Mouse (Mus musculus) spleen, adult 2 months (tissue): Measurements from ENCODE around the gene Olfr6. TPM values are rescaled to one million over a fixed set of nuclear protein-coding genes. Genes with fewer than 3 reads are reported as not detected.
"Not testable (repeated sequence)": the region's sequence is repeated elsewhere in the genome, so short reads cannot be mapped to it uniquely, and the experiment has no call there.

ENCODE experiments used
- DNase-seq, 2 experiments: peaks; one replicate each; pipeline versions ENCODE4 v3.0.0 to v3.0.0-alpha.2; 2012 to 2021; ENCODE audit warnings: low spot score in 2 of 2, low read depth in 1 of 2
- H3K27ac ChIP-seq: fragments of 200-500 bp; 2 replicates; pipeline ENCODE4 v1.5.1; 2012; ENCODE audit warnings: low read length, inconsistent platforms; ENCODE audit not compliant: insufficient read depth
- H3K27me3 ChIP-seq: fragments of 200-500 bp; 2 replicates; pipeline ENCODE4 v1.6.1; 2012; ENCODE audit warnings: mild to moderate bottlenecking, moderate library complexity, low read length, inconsistent platforms; ENCODE audit not compliant: control insufficient read depth, insufficient read depth
- H3K36me3 ChIP-seq: fragments of 200-500 bp; 2 replicates; pipeline ENCODE4 v1.6.1; 2012; ENCODE audit warnings: mild to moderate bottlenecking, low read length, inconsistent platforms; ENCODE audit not compliant: control insufficient read depth, insufficient read depth
- H3K4me1 ChIP-seq: fragments of 200-500 bp; 2 replicates; pipeline ENCODE4 v1.6.1; 2011; ENCODE audit warnings: inconsistent platforms; ENCODE audit not compliant: control insufficient read depth, insufficient read depth, insufficient read length
- H3K4me3 ChIP-seq: fragments of 200-500 bp; 2 replicates; pipeline ENCODE4 v1.5.1; 2011; ENCODE audit warnings: mild to moderate bottlenecking, inconsistent platforms; ENCODE audit not compliant: insufficient read depth, insufficient read length; ENCODE audit errors: extremely low read depth
- CTCF ChIP-seq: fragments of 200-500 bp; IDR thresholded peaks from 2 replicates; pipeline ENCODE4 v1.5.1; 2011; ENCODE audit warnings: mild to moderate bottlenecking, inconsistent platforms; ENCODE audit not compliant: insufficient read depth, insufficient read length, insufficient replicate concordance; ENCODE audit errors: extremely low read depth
- POLR2A ChIP-seq: fragments of 200-500 bp; IDR thresholded peaks from 2 replicates; pipeline ENCODE4 v1.6.1; 2011; ENCODE audit warnings: low read depth, low read length, inconsistent platforms
- WGBS: fragments of 180-500 bp; shearing (Covaris S2); methylation state at CpG from one replicate; pipeline ENCODE4 v1.1.7; 2018; 5-methylcytosine and 5-hydroxymethylcytosine counted together
- polyA plus RNA-seq: library from polyadenylated mRNA; depleted of rRNA; stranded (reverse); fragments of >200 nt; gene quantifications from 2 replicates; pipeline ENCODE4 v1.2.3, GENCODE M21; 2012; rRNA removed

The Olfr6 gene
- polyA plus RNA-seq, 1 experiment, result not detected

- TF ChIP-seq CTCF (no peak), POLR2A (no peak)
- H3K4me1 ChIP-seq, result no peaks in the 10 kb centered on the region
- no peak within 1 kb of the TSS for H3K27ac ChIP-seq
- H3K4me3 ChIP-seq, result no peak within 1 kb of the TSS
- 76% methylated on average over 3 of the region's 3 CpGs for WGBS
- H3K36me3 ChIP-seq, result no peaks in the 10 kb centered on the region
- H3K27me3 ChIP-seq, result no peaks in the 10 kb centered on the region
- no peak for DNase-seq
Observed at GRCm38 (mm10) chr7:106948212-106948611, 15.5 kb downstream of the Olfr6 start, which contains the start of gene Olfr710. Gene Olfr710 (minus strand): TSS chr7:106948312.

- no peak within 1 kb of the TSS for H3K4me3 ChIP-seq
- no peaks in the 10 kb centered on the region for H3K36me3 ChIP-seq
- H3K27ac ChIP-seq, result no peak within 1 kb of the TSS
- TF ChIP-seq CTCF (no peak), POLR2A (no peak)
- H3K4me1 ChIP-seq, result no peaks in the 10 kb centered on the region
- DNase-seq, result no peak
- no peaks in the 10 kb centered on the region for H3K27me3 ChIP-seq
Observed at GRCm38 (mm10) chr7:106932119-106932518, 31.6 kb downstream of the Olfr6 start, which contains the start of gene Olfr709-ps1. Gene Olfr709-ps1 (minus strand): TSS chr7:106932219.

GRCm38 (mm10) chr7:106920961-106921360, 42.8 kb downstream of the Olfr6 start:
- H3K36me3 ChIP-seq, H3K4me1 ChIP-seq, H3K27ac ChIP-seq, H3K4me3 ChIP-seq, H3K27me3 ChIP-seq: not testable (repeated sequence)
- 86% methylated on average over 5 of the region's 7 CpGs for WGBS
- DNase-seq, result peak in 1 of 2 experiments; percentile 4

GRCm38 (mm10) chr7:106907676-106908075, 56.1 kb downstream of the Olfr6 start, which contains the start of gene Olfr1532-ps1:
Gene Olfr1532-ps1 (plus strand): TSS chr7:106908001.
- H3K27ac ChIP-seq, result no peak within 1 kb of the TSS
- H3K27me3 ChIP-seq, result no peaks in the 10 kb centered on the region
- H3K4me3 ChIP-seq, result no peak within 1 kb of the TSS
- TF ChIP-seq POLR2A (no peak), CTCF (no peak)
- WGBS, result 34% methylated on average over 2 of the region's 2 CpGs
- no peaks in the 10 kb centered on the region; the same call in 1 of the 2 replicates for H3K4me1 ChIP-seq
- H3K36me3 ChIP-seq, result no peaks in the 10 kb centered on the region
- no peak for DNase-seq

Other genes with a start within 250 kb of the Olfr6 start
- not detected in 2 replicates for gene Olfr695, start 247.5 kb downstream of the Olfr6 start, polyA plus RNA-seq
- gene Olfr697, start 221.5 kb downstream of the Olfr6 start, polyA plus RNA-seq, result not detected in 2 replicates
- gene Olfr698, start 208.5 kb downstream of the Olfr6 start, polyA plus RNA-seq, result not detected in 2 replicates
- gene Olfr699, start 170.7 kb downstream of the Olfr6 start, polyA plus RNA-seq, result not detected in 2 replicates
- gene Olfr700, start 155.1 kb downstream of the Olfr6 start, polyA plus RNA-seq, result not detected in 2 replicates
- gene Olfr701, start 149.8 kb downstream of the Olfr6 start, polyA plus RNA-seq, result not detected in 2 replicates
- gene Olfr702, start 130.0 kb downstream of the Olfr6 start, polyA plus RNA-seq, result not detected in 2 replicates
- not detected in 2 replicates for gene Olfr703, start 120.6 kb downstream of the Olfr6 start, polyA plus RNA-seq
- not detected in 2 replicates for gene Olfr704, start 100.8 kb downstream of the Olfr6 start, polyA plus RNA-seq
- not detected in 2 replicates for gene Olfr705, start 87.0 kb downstream of the Olfr6 start, polyA plus RNA-seq
- not detected in 2 replicates for gene Olfr706, start 75.8 kb downstream of the Olfr6 start, polyA plus RNA-seq
- not detected in 2 replicates for gene Olfr707, start 62.7 kb downstream of the Olfr6 start, polyA plus RNA-seq
- not detected in 2 replicates for gene Olfr1532-ps1, start 55.9 kb downstream of the Olfr6 start, polyA plus RNA-seq
- not detected in 2 replicates for gene Olfr709-ps1, start 31.7 kb downstream of the Olfr6 start, polyA plus RNA-seq
- gene Olfr710, start 15.6 kb downstream of the Olfr6 start, polyA plus RNA-seq, result not detected in 2 replicates
- not detected in 2 replicates for gene Olfr711, start 11.5 kb upstream of the Olfr6 start, polyA plus RNA-seq
- not detected in 2 replicates for gene Olfr2, start 42.1 kb upstream of the Olfr6 start, polyA plus RNA-seq
- not detected in 2 replicates for gene Olfr713, start 67.2 kb upstream of the Olfr6 start, polyA plus RNA-seq
- gene Olfr714, start 107.0 kb upstream of the Olfr6 start, polyA plus RNA-seq, result not detected in 2 replicates
- gene Olfr17, start 129.3 kb upstream of the Olfr6 start, polyA plus RNA-seq, result not detected in 2 replicates
- gene Olfr715b, start 146.4 kb upstream of the Olfr6 start, polyA plus RNA-seq, result not detected in 2 replicates
- gene Olfr715, start 167.1 kb upstream of the Olfr6 start, polyA plus RNA-seq, result not detected in 2 replicates
- not detected in 2 replicates for gene Olfr716, start 174.4 kb upstream of the Olfr6 start, polyA plus RNA-seq
- gene Nlrp14, start 203.1 kb upstream of the Olfr6 start, polyA plus RNA-seq, result not detected in 2 replicates
- not detected in 2 replicates for gene Rbmxl2, start 245.5 kb upstream of the Olfr6 start, polyA plus RNA-seq